Mouse (Mus musculus): ENCODE data around the gene Arl4d.
A peak's percentile ranks its signal among the peaks of the same experiment; 100 is the strongest.
"Not testable (repeated sequence)": the region's sequence is repeated elsewhere in the genome, so short reads cannot be mapped to it uniquely, and the experiment has no call there.

The Arl4d gene

GRCm38 (mm10) chr11:101645411-101646282, 19.7 kb upstream of the Arl4d start:
- DNase-seq (ENCODE audit: low spot score), result peak; percentile 70

GRCm38 (mm10) chr11:101646283-101646794, 19.0 kb upstream of the Arl4d start:
- DNase-seq (ENCODE audit: low spot score), result not testable (repeated sequence)

- DNase-seq (ENCODE audit: low spot score), result not testable (repeated sequence)
Measured at GRCm38 (mm10) chr11:101647093-101647492, 18.2 kb upstream of the Arl4d start.

- no peak for DNase-seq (ENCODE audit: low spot score)
Measured at GRCm38 (mm10) chr11:101656356-101656755, 9.0 kb upstream of the Arl4d start.

GRCm38 (mm10) chr11:101657528-101657885, 7.8 kb upstream of the Arl4d start:
- no peak for DNase-seq (ENCODE audit: low spot score)

GRCm38 (mm10) chr11:101657886-101658750, 7.2 kb upstream of the Arl4d start:
- DNase-seq (ENCODE audit: low spot score), result peak; percentile 78

GRCm38 (mm10) chr11:101658751-101659558, 6.4 kb upstream of the Arl4d start:
- peak; percentile 38 for DNase-seq (ENCODE audit: low spot score)

- DNase-seq (ENCODE audit: low spot score), result no peak
Measured at GRCm38 (mm10) chr11:101661191-101661590, 4.2 kb upstream of the Arl4d start.

- no peak for DNase-seq (ENCODE audit: low spot score)
Measured at GRCm38 (mm10) chr11:101661786-101662185, 3.6 kb upstream of the Arl4d start.

GRCm38 (mm10) chr11:101663229-101664027, 1.9 kb upstream of the Arl4d start:
- DNase-seq (ENCODE audit: low spot score), result no peak

GRCm38 (mm10) chr11:101665636-101665992, 273 bp downstream of the Arl4d start:
- no peak for DNase-seq (ENCODE audit: low spot score)

- peak; percentile 33 for DNase-seq (ENCODE audit: low spot score)
Measured at GRCm38 (mm10) chr11:101666626-101667345, 1.4 kb downstream of the Arl4d start.

GRCm38 (mm10) chr11:101667871-101668532, 2.7 kb downstream of the Arl4d start:
- no peak for DNase-seq (ENCODE audit: low spot score)

- DNase-seq (ENCODE audit: low spot score), result peak; percentile 42
Measured at GRCm38 (mm10) chr11:101668546-101669261, 3.4 kb downstream of the Arl4d start.

GRCm38 (mm10) chr11:101670334-101670733, 5.0 kb downstream of the Arl4d start:
- DNase-seq (ENCODE audit: low spot score), result no peak

GRCm38 (mm10) chr11:101671255-101671654, 5.9 kb downstream of the Arl4d start:
- no peak for DNase-seq (ENCODE audit: low spot score)

GRCm38 (mm10) chr11:101673010-101673642, 7.8 kb downstream of the Arl4d start:
- peak; percentile 27 for DNase-seq (ENCODE audit: low spot score)

- DNase-seq (ENCODE audit: low spot score), result no peak
Measured at GRCm38 (mm10) chr11:101674106-101674505, 8.8 kb downstream of the Arl4d start.

GRCm38 (mm10) chr11:101675349-101675748, 10.0 kb downstream of the Arl4d start:
- no peak for DNase-seq (ENCODE audit: low spot score)

All from ovary, postnatal 36 days (tissue).